Mouse (Mus musculus): ENCODE data around the gene Gm20388.

DNA sequence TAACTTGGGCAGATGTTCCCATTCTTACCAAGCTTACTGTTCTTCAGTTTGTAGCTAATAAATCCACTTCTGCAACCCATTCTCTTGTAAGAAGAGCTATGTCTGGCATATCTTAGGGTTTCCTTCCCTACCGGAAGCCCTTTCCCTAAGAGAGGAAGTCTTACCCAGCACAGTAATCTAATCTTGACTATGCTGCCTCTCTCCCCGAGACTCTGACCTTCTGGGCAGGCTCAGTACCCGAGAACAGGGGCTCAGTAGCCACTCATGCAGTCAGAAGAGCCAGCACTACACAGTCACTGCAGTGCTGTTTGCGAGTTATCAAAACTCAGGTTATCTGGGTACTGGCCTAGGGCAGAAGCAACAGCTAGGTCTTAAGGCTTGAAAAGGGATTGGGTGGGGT, 2987.4 kb downstream of the Gm20388 start:
- TF ChIP-seq ZC3H11A (IDR thresholded peaks at IDR 0.05; ENCODE audit: borderline replicate concordance, low read depth, low read length) (no peak), MAFK (IDR thresholded peaks at IDR 0.05; ENCODE audit: insufficient read depth, low read depth, low read length) (no peak), ZNF384 (IDR thresholded peaks at IDR 0.05; ENCODE audit: low read depth, low read length) (no peak), CHD2 (IDR thresholded peaks at IDR 0.05; ENCODE audit: low read depth, low read length) (no peak)
